Mouse (Mus musculus): ENCODE measurements around the gene Rras2.
A peak's percentile ranks its signal among the peaks of the same experiment; 100 is the strongest.

DNA sequence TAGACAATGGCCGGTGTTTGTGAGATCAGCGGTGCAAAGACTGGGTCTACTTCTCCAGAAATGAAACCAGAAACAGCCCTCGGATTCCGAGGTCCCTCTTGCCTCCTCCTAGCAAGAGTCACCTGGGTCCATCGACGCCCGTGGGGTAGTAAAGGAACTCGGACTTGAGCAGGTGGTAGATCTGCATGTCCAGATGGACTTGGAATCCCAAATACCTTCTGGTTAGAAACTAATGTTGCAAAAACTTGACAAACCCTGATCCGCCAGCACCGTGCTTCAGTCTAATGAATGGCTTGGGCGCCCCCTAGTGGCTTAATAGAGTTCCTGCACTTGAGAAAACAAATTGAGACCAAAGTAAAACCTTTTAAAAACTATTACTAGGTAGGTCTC lies 96.9 kb downstream of the Rras2 start:
- TF ChIP-seq CTCF (IDR thresholded peaks at IDR 0.05; ENCODE audit: low read depth) (peak; percentile 90), EP300 (IDR thresholded peaks at IDR 0.05; ENCODE audit: low read depth) (no peak)

All from liver, postnatal 0 days (tissue).